Mouse (Mus musculus) intestine, embryonic 14.5 days (tissue): ENCODE data around the gene Asap2. TPM values are rescaled to one million over a fixed set of nuclear protein-coding genes. Genes with fewer than 3 reads are reported as not detected.
A peak's percentile ranks its signal among the peaks of the same experiment; 100 is the strongest.

ENCODE experiments used
- ATAC-seq: fragments of 200-750 bp; cut with Nextera tagmentation; replicated peaks from 2 replicates; pipeline ENCODE4 v1.8.0; 2017; ENCODE audit warnings: low read depth, moderate number of reproducible peaks, moderate TSS enrichment, moderate library complexity; ENCODE audit not compliant: low FRiP score, low TSS enrichment
- DNase-seq: peaks from one replicate; pipeline ENCODE4 v3.0.0-alpha.2; 2018; ENCODE audit warnings: low spot score
- H3K27ac ChIP-seq: fragments of 300-500 bp; sonication (generic); 2 replicates; pipeline ENCODE4 v1.5.1; 2014; ENCODE audit warnings: low read depth, mild to moderate bottlenecking, control low read depth
- H3K27me3 ChIP-seq: fragments of 300-500 bp; sonication (generic); replicated peaks from 2 replicates; pipeline ENCODE4 v1.6.1; 2014; ENCODE audit warnings: low read length, control low read depth; ENCODE audit not compliant: control insufficient read depth, insufficient read depth
- H3K36me3 ChIP-seq: fragments of 300-500 bp; sonication (generic); 2 replicates; pipeline ENCODE4 v1.6.1; 2014; ENCODE audit warnings: low read length, control low read depth; ENCODE audit not compliant: control insufficient read depth, insufficient read depth
- H3K4me1 ChIP-seq: fragments of 300-500 bp; sonication (generic); replicated peaks from 2 replicates; pipeline ENCODE4 v1.6.1; 2014; ENCODE audit warnings: low read length, control low read depth, mixed read lengths; ENCODE audit not compliant: control insufficient read depth, insufficient read depth
- H3K4me2 ChIP-seq: fragments of 300-500 bp; sonication (generic); 2 replicates; pipeline ENCODE4 v1.6.1; 2014; ENCODE audit warnings: low read length
- H3K4me3 ChIP-seq: fragments of 300-500 bp; sonication (generic); 2 replicates; pipeline ENCODE4 v1.5.1; 2014; ENCODE audit warnings: low read depth, low read length, control low read depth, mixed read lengths
- H3K9ac ChIP-seq: fragments of 300-500 bp; sonication (generic); 2 replicates; pipeline ENCODE4 v1.6.1; 2014; ENCODE audit warnings: mild to moderate bottlenecking, low read length
- H3K9me3 ChIP-seq: fragments of 300-500 bp; sonication (generic); 2 replicates; pipeline ENCODE4 v1.6.1; 2016; ENCODE audit warnings: low read length, control low read depth; ENCODE audit not compliant: control insufficient read depth
- WGBS: fragments of 180-500 bp; shearing (Covaris S2); extraction: QIAGEN DNeasy Blood & Tissue Kit; methylation state at CpG from one replicate; pipeline ENCODE4 v1.1.7; 2014; 5-methylcytosine and 5-hydroxymethylcytosine counted together
- polyA plus RNA-seq: library from polyadenylated mRNA; unstranded; fragments of >200 nt; fragmentation: Nextera tagmentation; extraction: Ambion mirVana; gene quantifications from 2 replicates; pipeline ENCODE4 v1.2.1, GENCODE M21; 2014

The Asap2 gene
- polyA plus RNA-seq, 1 experiment from 2014 or later = 10.2 TPM

DNA sequence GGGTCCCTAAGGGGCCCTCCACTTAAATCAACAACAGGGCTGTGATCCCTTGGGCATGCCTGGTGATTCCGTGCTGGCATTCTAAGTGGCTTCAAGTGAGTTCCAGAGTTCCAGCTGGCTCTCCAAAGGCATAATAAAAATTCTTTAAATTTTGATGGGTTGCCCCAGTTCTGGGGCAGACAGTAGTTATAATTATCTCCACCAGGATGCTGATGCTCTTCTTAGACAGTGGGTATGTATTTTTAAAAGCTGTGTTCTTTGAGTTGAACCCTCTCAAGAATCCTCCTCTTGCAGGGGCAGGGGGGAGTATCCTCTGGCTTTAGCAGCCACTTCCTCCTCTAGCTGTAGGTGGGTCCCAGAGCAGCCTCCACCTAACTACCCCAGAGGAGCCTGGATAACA, 230.3 kb downstream of the Asap2 start:
- no peaks in the 10 kb centered on the region for H3K4me1 ChIP-seq
- peaks cover 29% of the 10 kb centered on the region for H3K36me3 ChIP-seq
- no peak overlapping the region for H3K4me3 ChIP-seq
- 68% methylated on average over 1 of the region's 1 CpGs for WGBS
- H3K4me2 ChIP-seq = no peak overlapping the region
- H3K9ac ChIP-seq = no peak overlapping the region
- H3K27ac ChIP-seq = no peak overlapping the region
- DNase-seq (no peak), ATAC-seq (no peak)
- no peaks in the 10 kb centered on the region for H3K9me3 ChIP-seq
- H3K27me3 ChIP-seq = no peaks in the 10 kb centered on the region

- Histone ChIP-seq H3K4me2 (no peak overlapping the region), H3K9me3 (no peaks in the 10 kb centered on the region), H3K4me3 (no peak overlapping the region), H3K9ac (no peak overlapping the region), H3K27ac (no peak overlapping the region), H3K36me3 (peaks cover 12% of the 10 kb centered on the region; the same call in 1 of the 2 replicates), H3K27me3 (no peaks in the 10 kb centered on the region), H3K4me1 (peaks cover 8% of the 10 kb centered on the region; the same call in 1 of the 2 replicates)
- 71% methylated on average over 4 of the region's 4 CpGs for WGBS
- DNase-seq (no peak), ATAC-seq (no peak)
Observed at GRCm38 (mm10) chr12:21223923-21224322, 233.7 kb downstream of the Asap2 start.

DNA sequence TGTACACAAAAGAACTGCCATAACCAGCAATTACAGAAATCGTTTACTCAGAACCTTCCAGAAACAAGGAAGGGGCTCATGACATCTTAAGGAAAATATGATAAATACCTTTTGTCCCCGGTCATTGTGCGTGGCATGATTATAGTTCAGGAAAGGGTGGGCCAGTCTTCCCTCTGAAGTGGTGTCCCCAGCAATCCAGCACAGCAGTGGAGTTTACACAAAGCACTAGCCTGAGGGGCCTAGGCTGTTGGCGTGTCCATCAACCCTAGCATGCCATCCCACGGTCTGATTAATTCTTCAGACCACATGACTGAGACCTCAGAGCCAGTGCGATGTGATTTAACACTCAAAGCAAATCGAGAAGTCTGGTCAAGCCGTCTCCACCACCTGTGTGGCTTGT, 235.1 kb downstream of the Asap2 start:
- Histone ChIP-seq H3K27ac (no peak overlapping the region), H3K27me3 (no peaks in the 10 kb centered on the region), H3K9ac (no peak overlapping the region), H3K36me3 (peaks cover 15% of the 10 kb centered on the region), H3K4me1 (peaks cover 8% of the 10 kb centered on the region; the same call in 1 of the 2 replicates), H3K4me2 (no peak overlapping the region), H3K9me3 (no peaks in the 10 kb centered on the region), H3K4me3 (no peak overlapping the region)
- DNase-seq = no peak
- 80% methylated on average over 8 of the region's 8 CpGs for WGBS
- ATAC-seq = no peak

- no peak for DNase-seq
- no peak overlapping the region for H3K27ac ChIP-seq
- 86% methylated on average over 9 of the region's 9 CpGs for WGBS
Observed at GRCm38 (mm10) chr12:21226316-21226715, 236.1 kb downstream of the Asap2 start.

GRCm38 (mm10) chr12:21227076-21227980, 237.1 kb downstream of the Asap2 start:
- ATAC-seq = peak; percentile 56
- no peak for DNase-seq
- H3K27ac ChIP-seq = no peak overlapping the region

More at GRCm38 (mm10) chr12:21226316-21226715, 236.1 kb downstream of the Asap2 start:
- Histone ChIP-seq H3K27me3 (no peaks in the 10 kb centered on the region), H3K9ac (no peak overlapping the region), H3K4me1 (peaks cover 8% of the 10 kb centered on the region; the same call in 1 of the 2 replicates), H3K4me2 (no peak overlapping the region), H3K9me3 (no peaks in the 10 kb centered on the region), H3K36me3 (peaks cover 20% of the 10 kb centered on the region), H3K4me3 (no peak overlapping the region)
- no peak for ATAC-seq

GRCm38 (mm10) chr12:21228650-21229049, 238.4 kb downstream of the Asap2 start:
- ATAC-seq (no peak), DNase-seq (no peak)
- Histone ChIP-seq H3K9ac (no peak overlapping the region), H3K4me2 (no peak overlapping the region), H3K4me3 (no peak overlapping the region), H3K27me3 (no peaks in the 10 kb centered on the region), H3K9me3 (no peaks in the 10 kb centered on the region), H3K36me3 (peaks cover 27% of the 10 kb centered on the region), H3K4me1 (peaks cover 8% of the 10 kb centered on the region; the same call in 1 of the 2 replicates), H3K27ac (no peak overlapping the region)
- WGBS = 93% methylated on average over 4 of the region's 4 CpGs

More at GRCm38 (mm10) chr12:21227076-21227980, 237.1 kb downstream of the Asap2 start:
- no peaks in the 10 kb centered on the region for H3K9me3 ChIP-seq
- H3K27me3 ChIP-seq = no peaks in the 10 kb centered on the region
- no peak overlapping the region for H3K4me3 ChIP-seq
- H3K36me3 ChIP-seq = peaks cover 25% of the 10 kb centered on the region
- peaks cover 8% of the 10 kb centered on the region; the same call in 1 of the 2 replicates for H3K4me1 ChIP-seq
- H3K9ac ChIP-seq = no peak overlapping the region
- 61% methylated on average over 6 of the region's 6 CpGs for WGBS
- H3K4me2 ChIP-seq = no peak overlapping the region

GRCm38 (mm10) chr12:21229076-21229918, 239.0 kb downstream of the Asap2 start:
- WGBS = 64% methylated on average over 17 of the region's 17 CpGs
- Histone ChIP-seq H3K9ac (no peak overlapping the region), H3K4me1 (peaks cover 8% of the 10 kb centered on the region; the same call in 1 of the 2 replicates), H3K27ac (no peak overlapping the region), H3K4me3 (no peak overlapping the region), H3K36me3 (peaks cover 21% of the 10 kb centered on the region), H3K9me3 (no peaks in the 10 kb centered on the region), H3K4me2 (no peak overlapping the region), H3K27me3 (no peaks in the 10 kb centered on the region)
- DNase-seq = no peak
- ATAC-seq = no peak

DNA sequence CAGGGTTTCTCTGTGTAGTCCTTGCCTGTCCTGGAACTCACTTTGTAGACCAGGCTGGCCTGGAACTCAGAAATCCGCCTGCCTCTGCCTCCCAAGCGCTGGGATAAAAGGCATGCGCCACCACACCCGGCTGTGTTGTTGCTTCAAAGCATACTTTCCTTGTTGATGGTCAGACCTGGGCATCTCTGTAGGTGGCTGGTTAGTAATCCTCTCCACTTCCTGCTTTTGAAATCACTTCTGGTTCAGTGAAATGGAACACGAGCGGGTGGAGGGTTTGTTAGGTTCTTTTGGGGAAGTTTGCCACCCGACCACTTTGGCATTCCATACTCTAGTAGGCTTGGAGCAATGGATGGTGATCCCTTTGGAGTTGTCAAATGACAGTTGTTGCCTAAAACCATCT, 243.5 kb downstream of the Asap2 start:
- H3K4me2 ChIP-seq = no peak overlapping the region
- H3K9ac ChIP-seq = no peak overlapping the region
- H3K4me3 ChIP-seq = no peak overlapping the region
- H3K4me1 ChIP-seq = no peaks in the 10 kb centered on the region
- 93% methylated on average over 7 of the region's 7 CpGs for WGBS
- H3K27ac ChIP-seq = no peak overlapping the region
- no peak for DNase-seq
- no peak for ATAC-seq
- H3K9me3 ChIP-seq = no peaks in the 10 kb centered on the region
- peaks cover 43% of the 10 kb centered on the region for H3K36me3 ChIP-seq
- no peaks in the 10 kb centered on the region for H3K27me3 ChIP-seq
